Mouse (Mus musculus) c-Kit-positive CD71-positive TER-119-positive erythroid progenitor cells, embryonic 14.5 days (primary cell): Measurements from ENCODE around the gene Arhgef28.

Experiments used
- DNase-seq: peaks from one replicate; pipeline ENCODE4 v3.0.0-alpha.2; 2013; ENCODE audit warnings: low spot score

The Arhgef28 gene

DNA sequence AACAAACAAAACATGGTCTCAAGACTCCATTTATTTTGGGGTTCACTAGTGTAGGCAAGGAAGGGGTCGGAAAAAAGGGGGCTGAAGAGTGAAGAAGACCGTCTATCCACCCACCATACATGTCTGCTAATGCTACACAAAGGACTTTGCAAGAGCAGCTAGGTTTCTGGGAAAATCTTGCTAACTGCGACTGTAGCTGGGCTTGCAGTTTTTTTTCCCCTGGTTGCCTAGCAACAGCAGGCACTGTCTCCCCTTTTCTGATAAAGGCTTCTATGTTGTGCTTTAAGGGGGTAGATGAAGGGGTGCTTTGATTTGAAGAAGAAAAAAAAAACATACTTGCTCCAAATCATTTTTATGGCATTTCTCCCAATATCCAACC lies 305.9 kb downstream of the Arhgef28 start:
- DNase-seq, result no peak

DNA sequence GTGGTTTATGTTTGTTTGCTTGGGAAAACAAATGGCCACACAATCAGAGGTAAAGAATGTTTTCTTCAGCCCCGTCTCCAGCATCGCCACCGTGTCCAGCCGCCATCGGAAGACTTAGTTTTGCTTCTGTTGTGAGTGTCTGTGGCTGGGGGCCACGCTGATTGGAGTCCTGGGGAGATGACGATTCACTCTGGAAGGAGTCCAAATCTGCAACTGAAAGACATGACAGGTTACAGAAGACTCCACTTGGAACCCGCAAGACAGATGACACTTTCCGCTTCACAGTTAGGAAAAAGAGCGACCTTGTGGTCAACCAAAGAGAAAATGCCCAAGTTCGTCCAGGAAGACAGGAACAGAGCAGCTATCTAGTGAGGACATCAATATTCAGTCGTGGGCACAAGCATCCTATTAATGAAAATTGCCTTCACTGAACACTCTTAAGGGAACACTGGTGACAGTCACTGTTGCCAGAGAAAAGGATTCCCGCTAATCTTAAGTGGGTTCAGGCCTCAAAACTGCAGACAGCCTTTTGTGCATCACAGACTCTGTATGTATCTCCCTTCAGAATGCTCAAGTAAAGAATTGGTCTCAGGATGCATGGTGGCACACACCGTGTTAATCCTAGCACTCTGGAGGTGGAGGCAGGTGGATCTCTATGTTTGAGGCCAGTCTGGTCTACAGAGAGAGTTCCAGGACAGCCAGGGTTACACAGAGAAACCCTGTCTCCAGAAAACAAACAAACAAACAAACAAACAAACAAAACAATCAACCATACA lies 306.4 kb downstream of the Arhgef28 start:
- no peak for DNase-seq

- no peak for DNase-seq
Observed at GRCm38 (mm10) chr13:97898590-97898989, 307.6 kb downstream of the Arhgef28 start.

- no peak for DNase-seq
Observed at GRCm38 (mm10) chr13:97893031-97893825, 313.0 kb downstream of the Arhgef28 start.

GRCm38 (mm10) chr13:97892089-97892884 lies 314.0 kb downstream of the Arhgef28 start:
- no peak for DNase-seq

GRCm38 (mm10) chr13:97888046-97888445 lies 318.2 kb downstream of the Arhgef28 start:
- DNase-seq, result no peak

GRCm38 (mm10) chr13:97887558-97887957 lies 318.7 kb downstream of the Arhgef28 start:
- DNase-seq, result no peak

- DNase-seq, result no peak
Observed at GRCm38 (mm10) chr13:97883629-97884028, 322.6 kb downstream of the Arhgef28 start.

DNA sequence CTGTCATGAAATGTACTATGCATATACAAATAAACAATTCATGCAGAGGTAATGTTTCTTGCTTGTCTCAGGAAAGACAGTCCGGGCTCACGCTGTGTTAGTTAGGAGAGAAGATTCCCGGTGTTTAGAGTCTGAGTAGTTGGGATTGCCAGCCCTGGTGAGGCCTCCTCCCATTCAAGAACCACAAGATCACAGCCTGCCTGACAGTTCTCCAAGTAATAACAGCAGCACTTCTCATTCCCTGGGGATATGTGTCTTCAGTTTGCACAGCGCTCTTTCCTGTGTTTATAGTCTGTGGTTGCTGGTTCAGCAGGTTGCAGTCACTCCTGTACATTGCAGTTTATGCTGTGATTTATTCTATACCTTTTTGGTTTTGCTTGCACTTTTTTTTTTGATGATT lies 329.8 kb downstream of the Arhgef28 start:
- DNase-seq, result no peak

- no peak for DNase-seq
Observed at GRCm38 (mm10) chr13:97876031-97876430, 330.2 kb downstream of the Arhgef28 start.

GRCm38 (mm10) chr13:97869428-97869827 lies 336.8 kb downstream of the Arhgef28 start:
- DNase-seq, result no peak

DNA sequence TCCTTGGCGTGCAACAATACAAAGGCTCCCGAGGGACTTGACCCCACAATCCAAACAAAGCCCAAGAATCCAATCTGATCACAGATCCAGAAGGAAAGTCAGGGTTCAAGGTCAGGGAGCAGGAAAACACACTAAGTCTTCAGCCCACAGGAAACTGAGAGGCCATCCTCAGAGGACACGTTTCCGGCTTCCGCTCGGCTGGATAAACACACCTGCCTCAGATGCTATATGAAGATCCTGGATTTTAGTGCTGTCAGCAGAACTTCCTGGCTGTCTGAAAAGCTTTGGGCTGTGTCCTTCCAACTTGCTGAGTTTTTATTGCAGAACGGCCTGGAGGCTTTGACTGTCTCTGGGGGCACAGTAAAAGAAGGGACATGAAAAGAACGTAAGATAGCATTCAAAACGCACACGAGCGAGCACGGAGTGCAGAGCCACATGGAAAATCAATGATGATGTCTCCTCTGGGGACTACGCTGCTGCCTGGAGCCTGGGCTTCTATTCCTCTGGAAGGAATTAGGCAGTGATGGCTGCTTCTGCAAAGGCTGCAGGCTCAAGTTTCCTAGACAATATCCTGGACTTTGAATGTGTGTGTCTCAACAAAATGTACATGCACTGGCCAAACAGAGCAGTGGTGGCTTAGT lies 338.8 kb downstream of the Arhgef28 start:
- no peak for DNase-seq

DNA sequence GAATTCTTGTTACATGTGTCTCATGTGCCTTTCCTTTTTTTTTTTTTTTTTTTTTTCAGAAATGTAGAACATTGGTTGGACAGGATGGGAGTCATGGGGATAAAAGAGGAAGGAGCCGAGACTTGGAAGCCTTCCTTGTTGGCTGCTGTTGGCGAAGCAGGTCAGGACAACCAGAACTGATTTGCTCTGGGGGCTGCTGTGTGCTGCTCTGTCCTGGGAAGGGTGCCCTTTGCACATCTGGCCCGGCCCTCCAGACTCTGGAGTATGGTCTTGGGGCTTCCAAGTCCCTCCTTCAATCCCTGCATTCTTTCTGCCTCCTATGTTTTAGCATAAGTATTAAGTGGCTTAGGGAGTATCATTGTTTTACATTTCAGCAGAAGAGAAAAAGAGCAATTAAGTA lies 347.2 kb downstream of the Arhgef28 start:
- no peak for DNase-seq

DNA sequence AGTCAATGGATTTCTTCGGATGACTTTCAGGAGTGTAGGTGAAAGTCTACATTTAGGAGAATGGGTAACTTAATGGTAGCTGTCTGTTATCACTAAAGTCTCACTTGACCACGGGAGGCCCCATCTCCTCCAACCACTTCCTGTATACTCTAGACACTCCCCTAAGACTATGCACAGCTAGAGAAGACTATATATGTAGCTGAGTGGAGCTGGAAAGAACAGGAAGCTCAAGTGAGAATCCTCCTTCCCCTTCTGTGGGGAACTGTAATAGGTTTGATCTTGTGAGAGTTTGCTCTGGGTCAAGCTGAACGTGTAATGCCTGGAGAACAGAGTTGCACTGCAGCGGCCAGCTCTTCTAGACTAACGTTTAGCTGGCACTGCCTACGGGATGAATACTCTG lies 348.4 kb downstream of the Arhgef28 start:
- DNase-seq, result no peak

DNA sequence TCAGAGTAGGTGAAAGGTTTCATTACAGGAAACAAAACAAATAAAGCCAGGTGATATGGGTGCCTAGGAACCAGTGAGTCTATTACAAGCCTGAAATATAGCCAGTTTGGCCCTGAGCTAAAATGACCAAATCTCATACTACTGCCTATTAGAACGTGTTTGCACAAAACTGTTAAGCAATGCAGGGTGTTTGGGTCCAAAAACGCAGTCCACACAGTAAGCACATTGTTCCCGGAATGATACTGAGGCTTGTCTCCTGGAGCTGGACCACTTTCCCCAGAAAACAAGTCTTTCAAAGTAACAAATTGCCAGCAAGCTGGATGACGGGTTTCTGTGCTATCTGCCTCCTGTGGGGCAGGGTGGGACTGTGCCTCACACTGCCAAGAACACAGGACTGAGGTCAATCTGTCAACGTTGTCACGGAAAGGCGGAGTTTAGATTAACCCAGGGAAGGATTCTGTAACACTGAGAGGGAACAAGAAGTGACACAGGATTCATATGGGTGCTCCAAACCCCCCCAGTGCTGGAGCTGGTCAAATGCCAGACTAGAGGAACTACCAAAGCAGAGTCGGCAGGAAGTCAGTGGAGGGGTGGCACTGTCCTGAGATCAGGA lies 352.8 kb downstream of the Arhgef28 start:
- no peak for DNase-seq
